Mouse (Mus musculus) intestine, embryonic 16.5 days (tissue): ENCODE results near the gene Dlg3. TPM values are rescaled to one million over a fixed set of nuclear protein-coding genes. Genes with fewer than 3 reads are reported as not detected.

Experiments
- ATAC-seq: fragments of 200-750 bp; cut with Nextera tagmentation; 2 replicates; pipeline ENCODE4 v1.8.0; 2017; ENCODE audit warnings: moderate TSS enrichment, moderate library complexity
- H3K27ac ChIP-seq: fragments of 300-500 bp; sonication (generic); 2 replicates; pipeline ENCODE4 v1.5.1; 2014; ENCODE audit warnings: mild to moderate bottlenecking, low read length
- H3K27me3 ChIP-seq: fragments of 300-500 bp; sonication (generic); replicated peaks from 2 replicates; pipeline ENCODE4 v1.6.1; 2014; ENCODE audit warnings: low read length, control low read depth, mixed read lengths; ENCODE audit not compliant: control insufficient read depth, insufficient read depth
- H3K36me3 ChIP-seq: fragments of 300-500 bp; sonication (generic); 2 replicates; pipeline ENCODE4 v1.6.1; 2014; ENCODE audit warnings: low read length, control low read depth; ENCODE audit not compliant: control insufficient read depth, insufficient read depth
- H3K4me1 ChIP-seq: fragments of 300-500 bp; sonication (generic); 2 replicates; pipeline ENCODE4 v1.6.1; 2014; ENCODE audit warnings: low read length, control low read depth, mixed read lengths; ENCODE audit not compliant: control insufficient read depth, insufficient read depth
- H3K4me2 ChIP-seq: fragments of 300-500 bp; sonication (generic); 2 replicates; pipeline ENCODE4 v1.6.1; 2014; ENCODE audit warnings: low read depth, low read length, control low read depth
- H3K4me3 ChIP-seq: fragments of 300-500 bp; sonication (generic); 2 replicates; pipeline ENCODE4 v1.5.1; 2014; ENCODE audit warnings: mild to moderate bottlenecking, low read length
- H3K9ac ChIP-seq: fragments of 300-500 bp; sonication (generic); 2 replicates; pipeline ENCODE4 v1.6.1; 2014; ENCODE audit warnings: low read depth, low read length
- H3K9me3 ChIP-seq: fragments of 300-500 bp; sonication (generic); 2 replicates; pipeline ENCODE4 v1.6.1; 2016; ENCODE audit warnings: low read length, control low read depth; ENCODE audit not compliant: control insufficient read depth
- WGBS: fragments of 180-500 bp; shearing (Covaris S2); extraction: QIAGEN DNeasy Blood & Tissue Kit; methylation state at CpG from one replicate; pipeline ENCODE4 v1.1.7; 2014; 5-methylcytosine and 5-hydroxymethylcytosine counted together
- polyA plus RNA-seq: library from polyadenylated mRNA; unstranded; fragments of >200 nt; fragmentation: Nextera tagmentation; extraction: Ambion mirVana; gene quantifications from 2 replicates; pipeline ENCODE4 v1.2.1, GENCODE M21; 2015

The Dlg3 gene
- polyA plus RNA-seq, 1 experiment from 2014 or later: 11.0 TPM

GRCm38 (mm10) chrX:100765855-100766254, 1.7 kb upstream of the Dlg3 start:
- Histone ChIP-seq H3K4me2 (no peak overlapping the region), H3K9me3 (no peaks in the 10 kb centered on the region), H3K4me1 (peaks cover 4% of the 10 kb centered on the region; the same call in 1 of the 2 replicates), H3K9ac (no peak overlapping the region), H3K36me3 (no peaks in the 10 kb centered on the region), H3K27me3 (peaks cover 11% of the 10 kb centered on the region), H3K27ac (no peak overlapping the region), H3K4me3 (no peak overlapping the region)
- 76% methylated on average over 6 of the region's 6 CpGs for WGBS
- no peak for ATAC-seq

DNA sequence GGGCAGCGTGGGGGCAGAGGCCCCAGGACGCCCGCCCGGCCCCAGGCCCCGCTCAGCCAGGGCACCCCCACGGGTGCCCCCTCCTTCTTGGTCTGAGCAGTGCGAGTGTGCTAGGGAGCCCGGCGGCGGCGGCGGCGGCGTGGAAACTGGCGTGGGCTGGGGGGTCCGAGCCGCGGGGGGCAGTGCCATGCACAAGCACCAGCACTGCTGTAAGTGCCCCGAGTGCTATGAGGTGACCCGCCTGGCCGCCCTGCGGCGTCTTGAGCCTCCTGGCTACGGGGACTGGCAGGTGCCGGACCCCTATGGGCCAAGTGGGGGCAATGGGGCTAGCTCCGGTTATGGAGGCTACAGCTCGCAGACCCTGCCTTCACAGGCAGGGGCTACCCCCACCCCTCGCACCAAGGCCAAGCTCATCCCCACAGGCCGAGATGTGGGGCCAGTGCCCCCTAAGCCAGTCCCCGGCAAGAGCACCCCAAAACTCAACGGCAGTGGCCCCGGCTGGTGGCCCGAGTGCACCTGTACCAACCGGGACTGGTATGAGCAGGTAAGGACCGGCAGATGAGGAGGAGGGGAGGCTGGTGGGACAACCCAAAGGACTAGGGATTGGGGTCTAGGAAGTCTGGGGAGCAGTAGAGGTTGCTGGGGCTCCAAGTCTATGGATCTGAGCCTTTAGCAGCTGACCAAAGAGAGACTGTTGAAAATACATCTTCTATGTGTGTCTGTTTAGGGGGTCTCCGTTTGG, 534 bp downstream of the Dlg3 start:
- 0 out of 2 replicates have a peak, but pooled peaks have one; percentile 26 for ATAC-seq
- 33% methylated on average over 19 of the region's 36 CpGs for WGBS
- no peak overlapping the region for H3K27ac ChIP-seq
- H3K9ac ChIP-seq: peak overlapping the region; percentile 40; the same call in 1 of the 2 replicates
- no peaks in the 10 kb centered on the region for H3K36me3 ChIP-seq
- H3K4me3 ChIP-seq: peak overlapping the region; percentile 44
- peaks cover 4% of the 10 kb centered on the region; the same call in 1 of the 2 replicates for H3K4me1 ChIP-seq
- H3K27me3 ChIP-seq: peaks cover 11% of the 10 kb centered on the region
- no peaks in the 10 kb centered on the region for H3K9me3 ChIP-seq
- H3K4me2 ChIP-seq: peak overlapping the region; percentile 68

DNA sequence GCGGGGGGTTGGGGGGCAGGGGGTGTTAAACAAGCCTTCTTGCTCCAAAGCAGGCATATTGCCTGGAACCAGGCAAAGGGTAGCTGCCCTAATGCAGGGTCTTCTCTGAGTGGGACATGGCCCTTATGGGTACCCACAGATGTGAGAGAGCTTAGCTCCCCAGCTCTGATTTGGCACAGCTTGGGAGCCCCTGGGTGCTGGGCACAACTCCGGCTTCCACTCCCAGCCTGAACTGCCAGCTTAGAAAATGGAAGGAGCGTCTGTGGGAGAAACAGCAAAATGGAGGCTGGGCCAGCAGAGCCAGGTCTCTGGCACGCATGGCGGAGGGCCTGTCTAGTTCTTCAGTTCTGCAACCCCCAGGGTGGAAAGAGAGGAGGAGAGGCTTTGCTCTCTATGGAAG, 1.8 kb downstream of the Dlg3 start:
- no peaks in the 10 kb centered on the region for H3K36me3 ChIP-seq
- H3K4me1 ChIP-seq: peaks cover 4% of the 10 kb centered on the region; the same call in 1 of the 2 replicates
- H3K9ac ChIP-seq: no peak overlapping the region
- no peaks in the 10 kb centered on the region for H3K9me3 ChIP-seq
- H3K4me2 ChIP-seq: no peak overlapping the region
- no peak overlapping the region for H3K27ac ChIP-seq
- no peak overlapping the region for H3K4me3 ChIP-seq
- ATAC-seq: no peak
- WGBS: 82% methylated on average over 5 of the region's 5 CpGs
- peaks cover 11% of the 10 kb centered on the region for H3K27me3 ChIP-seq

- Histone ChIP-seq H3K9ac (peak overlapping the region; percentile 73), H3K4me1 (peaks cover 3% of the 10 kb centered on the region), H3K4me3 (peak overlapping the region; percentile 51), H3K9me3 (no peaks in the 10 kb centered on the region), H3K27me3 (no peaks in the 10 kb centered on the region), H3K27ac (no peak overlapping the region), H3K4me2 (peak overlapping the region; percentile 59), H3K36me3 (no peaks in the 10 kb centered on the region)
- peak; percentile 40; the same call in 1 of the 2 replicates for ATAC-seq
- 21% methylated on average over 23 of the region's 23 CpGs for WGBS
These were observed 6.9 kb downstream of the Dlg3 start for GRCm38 (mm10) chrX:100774341-100774811.

GRCm38 (mm10) chrX:100775405-100775804, 7.9 kb downstream of the Dlg3 start:
- no peak for ATAC-seq
- Histone ChIP-seq H3K36me3 (no peaks in the 10 kb centered on the region), H3K4me2 (no peak overlapping the region), H3K27me3 (no peaks in the 10 kb centered on the region), H3K27ac (no peak overlapping the region), H3K9ac (no peak overlapping the region), H3K4me3 (no peak overlapping the region), H3K4me1 (peaks cover 3% of the 10 kb centered on the region), H3K9me3 (no peaks in the 10 kb centered on the region)
- 85% methylated on average over 3 of the region's 3 CpGs for WGBS

- Histone ChIP-seq H3K4me2 (peak overlapping the region; percentile 59), H3K27ac (peak overlapping the region; percentile 52), H3K9me3 (no peaks in the 10 kb centered on the region), H3K9ac (no peak overlapping the region), H3K36me3 (no peaks in the 10 kb centered on the region), H3K4me1 (peaks cover 3% of the 10 kb centered on the region), H3K4me3 (peak overlapping the region; percentile 53), H3K27me3 (no peaks in the 10 kb centered on the region)
- 16% methylated on average over 9 of the region's 9 CpGs for WGBS
- peak; percentile 39 for ATAC-seq
These were observed 9.0 kb downstream of the Dlg3 start for GRCm38 (mm10) chrX:100776494-100776893.

DNA sequence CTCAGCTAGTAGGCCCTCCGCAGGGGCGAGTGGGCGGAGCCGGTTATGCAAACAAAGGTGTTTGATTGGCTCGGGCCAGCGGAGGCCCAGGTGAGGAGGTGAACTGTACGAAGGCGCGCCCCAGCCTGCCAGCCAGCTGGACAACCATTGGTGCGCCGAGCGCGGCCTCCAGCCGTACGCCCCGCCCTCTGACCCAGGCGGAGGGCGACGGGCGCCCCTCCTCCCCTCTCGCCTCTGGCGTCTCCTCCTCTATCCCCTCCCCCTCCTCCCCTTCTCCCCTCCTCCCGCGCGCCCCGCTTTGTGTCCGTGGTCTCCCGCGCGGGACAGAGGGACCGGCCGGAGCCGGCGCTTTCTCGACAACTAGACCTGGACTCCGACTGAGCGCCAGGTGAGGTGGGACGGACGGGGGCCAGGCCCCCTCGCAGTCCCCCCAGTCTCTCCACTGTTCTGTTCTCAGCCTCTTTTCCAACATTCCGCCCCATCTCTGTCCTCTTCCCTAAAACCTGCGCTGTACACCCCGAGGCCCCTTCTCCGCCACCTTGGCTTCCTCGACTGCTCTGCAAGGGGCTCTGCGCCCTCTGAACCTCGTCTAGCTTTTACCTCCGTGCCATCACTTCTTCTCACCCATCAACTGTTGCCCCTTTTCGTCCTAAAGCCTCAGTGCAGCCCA, 9.6 kb downstream of the Dlg3 start:
- peak overlapping the region; percentile 59 for H3K4me2 ChIP-seq
- no peaks in the 10 kb centered on the region for H3K27me3 ChIP-seq
- peak overlapping the region; percentile 53 for H3K4me3 ChIP-seq
- no peaks in the 10 kb centered on the region for H3K36me3 ChIP-seq
- peak overlapping the region; percentile 65 for H3K9ac ChIP-seq
- H3K9me3 ChIP-seq: no peaks in the 10 kb centered on the region
- 15% methylated on average over 34 of the region's 49 CpGs for WGBS
- ATAC-seq: peak; percentile 95
- peak overlapping the region; percentile 52 for H3K27ac ChIP-seq
- peaks cover 3% of the 10 kb centered on the region for H3K4me1 ChIP-seq

- Histone ChIP-seq H3K4me3 (peak overlapping the region; percentile 53), H3K27me3 (no peaks in the 10 kb centered on the region)
- WGBS: 17% methylated on average over 10 of the region's 10 CpGs
These were observed 10.2 kb downstream of the Dlg3 start for GRCm38 (mm10) chrX:100777655-100778234.

DNA sequence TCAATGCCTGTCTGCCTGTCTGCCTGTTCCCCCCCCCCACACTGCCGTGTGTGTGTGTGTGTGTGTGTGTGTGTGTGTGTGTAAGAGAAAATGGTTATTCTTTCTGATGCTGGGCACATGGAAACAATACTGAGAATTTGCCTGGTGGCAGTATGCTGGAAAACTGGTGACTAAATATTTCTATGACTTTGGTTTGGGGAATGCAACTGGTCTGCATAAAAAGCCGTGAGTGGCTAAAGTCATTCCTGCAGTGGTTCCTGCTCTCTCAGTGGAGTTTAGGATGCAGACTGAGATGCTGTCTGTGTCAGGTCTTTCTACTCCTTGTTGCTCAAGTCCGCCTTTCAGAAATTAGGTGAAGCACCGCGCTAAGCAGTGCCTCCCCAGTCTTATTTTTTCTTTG, 10.9 kb downstream of the Dlg3 start:
- Histone ChIP-seq H3K27ac (no peak overlapping the region), H3K4me1 (peaks cover 3% of the 10 kb centered on the region), H3K27me3 (no peaks in the 10 kb centered on the region), H3K4me3 (peak overlapping the region; percentile 53), H3K36me3 (no peaks in the 10 kb centered on the region), H3K9me3 (no peaks in the 10 kb centered on the region), H3K4me2 (peak overlapping the region; percentile 59), H3K9ac (peak overlapping the region; percentile 65; the same call in 1 of the 2 replicates)
- WGBS: 24% methylated on average over 5 of the region's 5 CpGs
- ATAC-seq: no peak

More at GRCm38 (mm10) chrX:100777655-100778234, 10.2 kb downstream of the Dlg3 start:
- H3K9ac ChIP-seq: peak overlapping the region; percentile 65
- peaks cover 3% of the 10 kb centered on the region for H3K4me1 ChIP-seq
- no peaks in the 10 kb centered on the region for H3K36me3 ChIP-seq
- no peaks in the 10 kb centered on the region for H3K9me3 ChIP-seq
- peak overlapping the region; percentile 59 for H3K4me2 ChIP-seq
- H3K27ac ChIP-seq: peak overlapping the region; percentile 50
- ATAC-seq: no peak
